Mouse (Mus musculus): ENCODE measurements around the gene Epha1. TPM values are rescaled to one million over a fixed set of nuclear protein-coding genes. Genes with fewer than 3 reads are reported as not detected.

Gene Epha1
- polyA plus RNA-seq, 1 experiment from 2014 or later = 9.4 TPM

DNA sequence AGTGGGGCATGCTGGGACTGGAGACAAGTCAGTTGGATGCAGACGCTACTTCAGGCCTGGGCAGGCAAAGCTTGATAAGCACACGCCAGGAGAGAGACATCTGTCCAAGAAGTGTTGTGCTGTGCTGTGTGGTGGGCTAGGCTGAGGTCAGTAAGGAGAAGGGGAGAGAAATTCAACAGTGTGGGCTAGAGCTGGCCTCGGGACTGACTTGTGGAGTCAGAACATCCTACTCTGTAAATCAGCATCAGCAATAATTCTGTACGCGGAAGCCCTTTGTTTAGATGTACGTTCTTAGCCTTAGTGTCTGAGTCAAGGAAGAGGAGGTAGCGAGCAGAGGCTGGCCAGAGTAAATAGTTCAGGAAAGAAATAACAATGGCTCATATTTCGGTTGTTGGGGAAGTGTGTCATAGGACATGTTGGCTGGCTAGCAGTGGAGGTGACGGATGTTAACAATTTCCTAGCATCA lies 8.9 kb upstream of the Epha1 start:
- no peak overlapping the region for H3K9ac ChIP-seq
- peaks cover 14% of the 10 kb centered on the region for H3K4me1 ChIP-seq
- H3K36me3 ChIP-seq = no peaks in the 10 kb centered on the region
- H3K4me3 ChIP-seq = no peak overlapping the region
- H3K27ac ChIP-seq = peak overlapping the region; percentile 49; the same call in 1 of the 2 replicates
- H3K27me3 ChIP-seq = no peaks in the 10 kb centered on the region
- no peak for ATAC-seq (ENCODE audit: low FRiP score, low read depth)
- H3K9me3 ChIP-seq = no peaks in the 10 kb centered on the region
- whole genome bisulfite sequencing = 68% methylated on average over 9 of the region's 9 CpGs
- H3K4me2 ChIP-seq (replicated peaks) = no peak overlapping the region

DNA sequence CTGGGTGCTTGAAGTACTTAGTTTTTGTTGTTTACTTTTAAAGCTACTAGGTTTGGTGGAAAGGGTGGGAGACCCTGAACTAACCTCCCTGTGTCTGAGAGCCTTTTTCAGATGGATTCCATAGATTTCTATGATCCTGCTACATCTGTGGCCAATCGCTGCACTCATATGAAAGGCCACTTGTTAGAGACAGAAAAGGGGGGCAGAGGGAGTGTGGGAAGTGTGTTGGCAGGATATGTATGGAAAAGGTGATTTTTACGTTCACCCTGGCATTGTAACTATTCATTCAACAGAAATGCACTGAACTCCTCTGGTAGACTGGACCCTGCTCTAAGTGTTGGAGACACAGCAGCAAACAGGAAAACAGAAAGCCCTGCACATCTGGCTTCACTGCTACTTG lies 8.2 kb upstream of the Epha1 start:
- 34% methylated on average over 2 of the region's 2 CpGs for WGBS
- Histone ChIP-seq H3K36me3 (no peaks in the 10 kb centered on the region), H3K4me1 (peaks cover 14% of the 10 kb centered on the region), H3K4me3 (no peak overlapping the region), H3K9me3 (no peaks in the 10 kb centered on the region), H3K27ac (no peak overlapping the region), H3K27me3 (no peaks in the 10 kb centered on the region), H3K4me2 (replicated peaks) (no peak overlapping the region), H3K9ac (no peak overlapping the region)
- peak; percentile 30; the same call in 1 of the 2 replicates for ATAC-seq (ENCODE audit: low FRiP score, low read depth)

DNA sequence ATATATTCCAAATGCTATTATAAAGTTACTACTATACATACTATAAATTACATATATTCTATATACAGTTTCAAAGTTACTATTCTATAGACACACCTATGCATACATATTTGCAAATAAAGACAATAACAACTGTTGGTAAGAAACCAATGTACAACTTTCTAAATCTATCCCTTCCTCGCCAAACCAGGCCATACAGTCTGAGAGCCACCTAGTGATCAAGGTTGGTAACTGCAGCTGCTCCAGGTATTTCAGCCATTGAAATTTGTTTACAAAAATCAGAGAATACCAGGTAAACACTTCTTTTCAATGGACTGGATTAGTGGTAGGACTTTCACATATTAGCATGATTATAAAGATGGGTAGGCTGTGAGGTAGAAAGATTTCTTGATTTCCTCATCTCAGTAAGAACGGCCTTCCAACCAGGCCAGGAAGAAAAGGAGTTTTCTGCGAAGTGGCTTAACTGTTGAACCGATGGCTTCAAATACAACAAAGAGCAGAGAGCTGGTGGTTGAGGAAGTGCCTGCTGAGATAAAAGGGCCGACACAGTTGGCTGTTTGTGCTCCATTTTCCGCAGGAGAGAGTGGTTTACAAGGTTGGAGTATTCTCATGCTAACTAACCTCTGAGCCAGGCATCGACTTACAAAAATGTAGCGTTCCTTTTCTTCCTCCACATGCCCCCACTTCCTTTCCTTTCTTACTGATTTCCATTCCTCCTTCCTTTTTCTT lies 7.5 kb upstream of the Epha1 start:
- ATAC-seq (ENCODE audit: low FRiP score, low read depth) = no peak
- Histone ChIP-seq H3K4me2 (replicated peaks) (peak overlapping the region; percentile 26; the same call in 1 of the 2 replicates), H3K9ac (peak overlapping the region; percentile 31; the same call in 1 of the 2 replicates), H3K4me3 (no peak overlapping the region), H3K4me1 (peaks cover 14% of the 10 kb centered on the region), H3K27ac (no peak overlapping the region), H3K9me3 (no peaks in the 10 kb centered on the region), H3K27me3 (no peaks in the 10 kb centered on the region), H3K36me3 (no peaks in the 10 kb centered on the region)
- WGBS = 7% methylated on average over 8 of the region's 8 CpGs

DNA sequence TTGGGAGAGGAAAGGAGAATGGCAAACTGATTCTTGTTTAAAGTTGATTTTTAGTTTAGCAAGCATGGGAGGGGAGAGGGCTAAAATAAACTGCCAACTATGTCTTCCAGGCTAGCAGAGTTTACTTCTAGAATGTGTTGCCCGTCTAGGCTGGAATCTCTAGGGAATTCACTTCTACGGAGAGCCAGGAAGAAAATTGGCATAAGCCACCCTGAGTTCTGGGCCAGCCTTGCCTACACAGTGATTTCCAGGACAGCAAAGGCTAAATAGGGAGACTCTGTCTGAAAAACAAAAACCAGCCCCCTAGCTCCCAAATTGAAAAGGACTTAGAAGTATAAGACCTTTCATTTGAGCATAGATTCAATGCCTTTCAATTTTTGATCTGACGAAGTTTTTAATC lies 6.5 kb upstream of the Epha1 start:
- Histone ChIP-seq H3K9ac (no peak overlapping the region), H3K36me3 (no peaks in the 10 kb centered on the region), H3K4me1 (peaks cover 14% of the 10 kb centered on the region), H3K27ac (no peak overlapping the region), H3K27me3 (no peaks in the 10 kb centered on the region), H3K9me3 (no peaks in the 10 kb centered on the region), H3K4me3 (no peak overlapping the region), H3K4me2 (replicated peaks) (no peak overlapping the region)
- 35% methylated on average over 3 of the region's 3 CpGs for WGBS
- ATAC-seq (ENCODE audit: low FRiP score, low read depth) = no peak

DNA sequence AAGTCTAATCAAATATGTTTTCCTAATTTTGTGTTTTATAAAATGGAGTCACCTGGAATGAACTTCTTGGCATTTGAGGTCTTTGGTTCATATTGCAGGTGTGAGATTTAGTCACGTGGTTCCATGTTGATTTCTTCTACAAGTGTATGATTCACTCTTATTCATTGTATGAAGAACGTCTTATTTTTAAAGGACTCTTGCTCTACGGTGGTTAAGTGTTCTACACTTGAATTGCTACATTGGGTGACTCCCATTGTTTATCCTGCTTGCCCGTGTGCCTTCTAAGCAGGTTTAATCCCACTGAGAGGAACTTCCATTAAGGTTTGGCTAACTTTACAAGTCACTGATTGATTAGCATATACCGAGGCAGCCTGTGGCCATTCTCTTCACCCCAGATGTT lies 4.2 kb upstream of the Epha1 start:
- H3K9me3 ChIP-seq = no peaks in the 10 kb centered on the region
- H3K27ac ChIP-seq = no peak overlapping the region
- H3K9ac ChIP-seq = no peak overlapping the region
- no peaks in the 10 kb centered on the region for H3K27me3 ChIP-seq
- no peaks in the 10 kb centered on the region for H3K36me3 ChIP-seq
- ATAC-seq (ENCODE audit: low FRiP score, low read depth) = no peak
- H3K4me3 ChIP-seq = no peak overlapping the region
- peaks cover 30% of the 10 kb centered on the region for H3K4me1 ChIP-seq
- WGBS = 80% methylated on average over 5 of the region's 5 CpGs
- H3K4me2 ChIP-seq (replicated peaks) = no peak overlapping the region

DNA sequence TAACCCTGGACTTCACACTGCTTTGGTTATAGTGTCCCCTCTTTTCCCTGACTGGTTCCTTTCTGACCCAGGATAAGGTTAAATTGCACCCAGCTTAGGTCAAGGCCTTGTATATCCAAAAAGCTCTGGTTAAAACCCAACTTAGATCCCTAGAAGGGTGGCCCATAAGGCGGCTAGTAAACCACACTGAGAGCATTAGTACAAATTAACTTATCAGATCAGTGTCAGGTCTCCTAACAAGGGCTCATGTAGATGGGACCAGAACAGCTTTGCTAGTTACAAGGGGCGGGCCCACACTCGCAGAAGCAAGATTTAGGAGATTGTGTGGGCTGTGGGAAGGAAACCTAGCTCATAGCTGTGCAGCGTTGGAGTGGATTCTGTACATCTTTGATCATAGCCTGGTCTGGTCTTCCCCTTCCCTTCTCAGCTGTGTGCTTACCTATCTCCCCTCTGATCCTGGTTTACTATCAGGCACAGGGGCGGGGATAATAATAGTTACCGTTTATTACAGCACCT lies 3.5 kb upstream of the Epha1 start:
- Histone ChIP-seq H3K9ac (no peak overlapping the region), H3K27me3 (no peaks in the 10 kb centered on the region), H3K27ac (no peak overlapping the region), H3K9me3 (no peaks in the 10 kb centered on the region), H3K36me3 (no peaks in the 10 kb centered on the region), H3K4me1 (peaks cover 30% of the 10 kb centered on the region), H3K4me3 (no peak overlapping the region), H3K4me2 (replicated peaks) (no peak overlapping the region)
- 62% methylated on average over 6 of the region's 6 CpGs for WGBS
- ATAC-seq (ENCODE audit: low FRiP score, low read depth) = no peak

DNA sequence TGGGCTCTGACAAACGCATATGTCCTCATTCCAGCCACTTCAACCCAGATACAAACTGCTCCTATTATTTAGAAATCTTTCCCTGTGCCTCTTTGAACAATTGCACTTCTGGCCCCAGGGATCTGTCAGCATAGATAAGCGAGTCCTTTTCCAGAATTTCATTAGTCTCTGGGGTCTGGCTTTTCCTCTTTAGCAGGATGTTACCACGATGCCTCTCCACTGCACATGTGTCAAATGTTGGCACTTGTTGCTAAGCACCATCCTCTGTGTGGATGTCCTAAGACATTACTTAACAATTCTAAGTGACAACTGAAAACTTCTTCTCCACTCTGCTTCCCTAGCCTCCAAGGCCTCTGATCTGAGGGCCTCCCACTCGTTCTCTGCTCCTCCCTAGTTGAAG lies 2.9 kb upstream of the Epha1 start:
- Histone ChIP-seq H3K4me1 (peaks cover 25% of the 10 kb centered on the region), H3K27me3 (no peaks in the 10 kb centered on the region), H3K9me3 (no peaks in the 10 kb centered on the region), H3K4me2 (replicated peaks) (no peak overlapping the region), H3K36me3 (no peaks in the 10 kb centered on the region), H3K27ac (no peak overlapping the region), H3K4me3 (no peak overlapping the region), H3K9ac (no peak overlapping the region)
- WGBS = 34% methylated on average over 4 of the region's 4 CpGs
- ATAC-seq (ENCODE audit: low FRiP score, low read depth) = no peak

DNA sequence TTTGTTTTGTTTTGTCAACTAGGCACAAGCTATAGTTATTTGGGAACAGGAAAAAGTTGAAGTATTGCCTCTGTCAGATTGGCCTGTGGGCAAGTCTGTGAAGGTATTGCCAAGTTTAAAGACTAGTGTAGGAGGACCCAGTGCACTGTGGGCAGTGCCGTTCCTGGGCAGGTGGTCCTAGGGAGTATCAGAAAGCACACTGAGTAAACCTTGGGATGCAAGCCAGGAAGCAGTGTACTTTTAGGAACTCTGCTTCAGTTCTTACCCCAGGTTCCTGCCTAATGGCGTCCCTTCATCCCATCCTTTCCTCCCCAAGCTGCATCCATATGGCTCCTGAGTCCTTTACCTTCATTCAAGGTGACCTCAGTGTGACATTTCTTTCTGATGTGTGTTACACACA lies 2.1 kb upstream of the Epha1 start:
- WGBS = 78% methylated on average over 2 of the region's 2 CpGs
- H3K27me3 ChIP-seq = no peaks in the 10 kb centered on the region

DNA sequence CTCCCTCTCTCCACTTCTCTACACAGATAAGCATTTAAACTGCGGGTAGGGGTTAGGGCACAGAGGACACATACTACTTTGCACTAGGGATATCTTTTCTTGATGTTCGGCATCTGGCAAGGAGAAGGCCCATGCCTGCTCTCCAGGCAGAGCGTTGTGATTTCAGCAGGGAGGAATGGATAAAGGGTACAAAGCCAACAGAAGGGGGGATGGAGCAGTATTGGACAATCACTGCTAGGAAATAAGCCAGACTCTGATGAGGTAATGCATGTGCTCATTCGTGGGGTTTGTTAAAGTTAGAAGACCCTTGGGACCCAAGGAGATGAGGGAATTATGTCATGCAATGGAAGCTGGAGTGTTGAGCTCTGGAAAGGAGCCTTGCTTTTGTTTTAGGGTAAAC lies 1.6 kb upstream of the Epha1 start:
- peaks cover 21% of the 10 kb centered on the region for H3K4me1 ChIP-seq
- WGBS = 60% methylated on average over 4 of the region's 4 CpGs
- H3K27me3 ChIP-seq = no peaks in the 10 kb centered on the region
- no peak for ATAC-seq (ENCODE audit: low FRiP score, low read depth)
- H3K36me3 ChIP-seq = no peaks in the 10 kb centered on the region
- no peak overlapping the region for H3K4me2 ChIP-seq (replicated peaks)
- no peak overlapping the region for H3K27ac ChIP-seq
- no peak overlapping the region for H3K9ac ChIP-seq
- H3K4me3 ChIP-seq = no peak overlapping the region
- no peaks in the 10 kb centered on the region for H3K9me3 ChIP-seq

More for the DNA sequence above, 2.1 kb upstream of the Epha1 start:
- peaks cover 21% of the 10 kb centered on the region for H3K4me1 ChIP-seq
- no peak overlapping the region for H3K4me2 ChIP-seq (replicated peaks)
- H3K4me3 ChIP-seq = no peak overlapping the region
- no peaks in the 10 kb centered on the region for H3K9me3 ChIP-seq
- H3K9ac ChIP-seq = no peak overlapping the region
- H3K27ac ChIP-seq = no peak overlapping the region
- no peak for ATAC-seq (ENCODE audit: low FRiP score, low read depth)
- H3K36me3 ChIP-seq = no peaks in the 10 kb centered on the region

DNA sequence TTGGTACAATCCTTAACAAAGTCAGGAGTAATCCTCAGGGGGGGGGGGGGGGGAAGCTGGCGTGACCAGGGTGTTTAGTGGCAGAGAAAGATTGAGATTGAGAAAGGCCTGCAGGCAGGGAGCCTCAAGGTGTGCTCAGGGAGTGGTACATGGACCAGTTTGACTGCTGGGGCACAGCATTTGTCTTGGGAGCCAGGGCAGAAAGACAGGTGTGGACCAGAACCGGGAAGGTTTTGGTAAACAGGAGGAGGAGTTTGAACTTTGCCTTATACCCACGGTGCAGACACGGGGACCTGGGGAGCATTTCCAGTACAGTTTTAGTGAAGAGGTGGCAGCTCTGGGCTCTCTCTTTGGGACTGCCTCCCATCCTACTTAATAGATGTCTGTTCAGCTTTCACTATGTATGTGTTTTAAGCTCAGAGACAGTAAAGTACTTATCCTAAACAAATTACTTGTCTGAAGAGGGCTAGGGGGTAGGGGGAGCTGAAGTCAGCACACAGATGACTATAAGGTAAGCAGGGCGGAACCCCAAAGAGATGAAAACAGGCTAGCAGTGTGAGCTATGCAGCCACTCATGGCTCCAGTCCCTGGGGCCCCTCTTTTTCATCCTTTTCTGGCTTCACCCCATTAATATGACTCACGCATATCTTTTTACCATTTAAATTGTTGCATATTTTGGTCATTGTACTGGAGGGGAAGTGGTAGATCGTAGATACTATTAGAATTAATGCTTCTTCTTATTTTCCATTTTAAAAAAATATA lies 782 bp upstream of the Epha1 start:
- 37% methylated on average over 7 of the region's 7 CpGs for WGBS
- H3K4me2 ChIP-seq (replicated peaks) = peak overlapping the region; percentile 94
- H3K9me3 ChIP-seq = no peaks in the 10 kb centered on the region
- no peak overlapping the region for H3K27ac ChIP-seq
- no peaks in the 10 kb centered on the region for H3K27me3 ChIP-seq
- H3K9ac ChIP-seq = peak overlapping the region; percentile 72
- H3K36me3 ChIP-seq = no peaks in the 10 kb centered on the region
- peak overlapping the region; percentile 62 for H3K4me3 ChIP-seq
- ATAC-seq (ENCODE audit: low FRiP score, low read depth) = 0 out of 2 replicates have a peak, but pooled peaks have one; percentile 2
- H3K4me1 ChIP-seq = peaks cover 21% of the 10 kb centered on the region

DNA sequence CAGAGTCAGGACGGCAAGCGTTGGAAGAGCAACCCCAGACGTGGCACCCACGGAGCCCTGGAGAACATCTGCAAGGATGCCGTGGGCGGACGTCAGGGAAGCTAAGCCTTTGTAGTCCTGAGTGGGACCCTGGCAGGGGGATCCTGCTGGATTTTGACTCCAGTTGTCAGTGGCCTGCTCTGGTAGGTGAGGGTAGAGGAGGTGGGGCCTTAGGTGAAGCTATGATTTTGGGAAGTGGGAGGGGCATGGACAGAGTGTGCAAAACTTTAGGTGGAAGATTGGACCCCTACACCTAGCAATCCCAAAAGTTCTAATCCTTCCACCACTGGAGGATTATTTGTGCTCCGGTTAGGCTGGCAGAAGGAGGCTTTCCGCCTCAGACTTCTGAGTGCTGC lies 650 bp downstream of the Epha1 start:
- WGBS = 14% methylated on average over 9 of the region's 9 CpGs
- H3K4me2 ChIP-seq (replicated peaks) = peak overlapping the region; percentile 94

DNA sequence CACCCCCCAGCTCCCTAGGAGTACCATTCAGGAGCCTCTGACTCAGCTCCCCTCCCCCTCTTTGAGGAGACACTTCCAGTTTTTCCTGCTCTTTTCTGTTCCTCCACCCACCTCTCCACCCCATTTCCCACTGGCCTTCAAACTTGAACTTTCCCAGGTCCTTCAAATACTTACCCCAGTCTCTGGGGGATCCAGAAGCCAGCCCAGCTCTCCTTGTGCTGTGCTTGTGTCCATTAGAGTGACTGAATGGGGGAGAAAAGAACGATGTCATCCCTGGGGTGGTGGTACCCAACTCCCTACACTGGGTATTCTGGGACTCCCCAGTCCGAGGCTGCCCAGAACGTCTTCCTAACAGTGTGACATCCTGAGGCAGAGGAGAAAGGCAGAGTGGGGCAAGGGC lies 1.1 kb downstream of the Epha1 start:
- 13% methylated on average over 3 of the region's 3 CpGs for WGBS
- Histone ChIP-seq H3K4me2 (replicated peaks) (peak overlapping the region; percentile 94), H3K36me3 (no peaks in the 10 kb centered on the region), H3K9me3 (no peaks in the 10 kb centered on the region), H3K9ac (0 out of 2 replicates have a peak overlapping the region, but pooled peaks have one; percentile 72), H3K4me3 (peak overlapping the region; percentile 62), H3K4me1 (peaks cover 21% of the 10 kb centered on the region), H3K27me3 (no peaks in the 10 kb centered on the region), H3K27ac (no peak overlapping the region)
- no peak for ATAC-seq (ENCODE audit: low FRiP score, low read depth)

More for the DNA sequence above, 650 bp downstream of the Epha1 start:
- H3K4me3 ChIP-seq = peak overlapping the region; percentile 62
- H3K27me3 ChIP-seq = no peaks in the 10 kb centered on the region
- no peaks in the 10 kb centered on the region for H3K36me3 ChIP-seq
- no peaks in the 10 kb centered on the region for H3K9me3 ChIP-seq
- H3K9ac ChIP-seq = peak overlapping the region; percentile 72; the same call in 1 of the 2 replicates
- H3K4me1 ChIP-seq = peaks cover 21% of the 10 kb centered on the region
- H3K27ac ChIP-seq = 0 out of 2 replicates have a peak overlapping the region, but pooled peaks have one; percentile 48
- peak; percentile 48 for ATAC-seq (ENCODE audit: low FRiP score, low read depth)

Measured in limb, embryonic 13.5 days (tissue).